Mouse (Mus musculus): ENCODE data around the gene Rbm20. TPM values are rescaled to one million over a fixed set of nuclear protein-coding genes. Genes with fewer than 3 reads are reported as not detected.
"Not testable (repeated sequence)": the region's sequence is repeated elsewhere in the genome, so short reads cannot be mapped to it uniquely, and the experiment has no call there.

Gene Rbm20
- polyA plus RNA-seq, 1 experiment from 2014 or later: 0.33 TPM

- no peak overlapping the region for H3K4me3 ChIP-seq (replicated peaks)
- H3K9ac ChIP-seq: no peak overlapping the region
- no peaks in the 10 kb centered on the region for H3K9me3 ChIP-seq (replicated peaks)
- H3K27me3 ChIP-seq: no peaks in the 10 kb centered on the region
- no peak for DNase-seq
- H3K4me2 ChIP-seq: no peak overlapping the region
- H3K4me1 ChIP-seq (replicated peaks): peaks cover 38% of the 10 kb centered on the region
- 0 out of 2 replicates have a peak overlapping the region, but pooled peaks have one; percentile 15 for H3K27ac ChIP-seq
- no peak for ATAC-seq (ENCODE audit: low read depth)
- 74% methylated on average over 5 of the region's 5 CpGs for WGBS (ENCODE audit: insufficient replicate concordance)
- H3K36me3 ChIP-seq: no peaks in the 10 kb centered on the region
Measured at GRCm38 (mm10) chr19:53796020-53796419, 118.9 kb downstream of the Rbm20 start.

GRCm38 (mm10) chr19:53797770-53798169 lies 120.7 kb downstream of the Rbm20 start:
- H3K4me1 ChIP-seq (replicated peaks): peaks cover 48% of the 10 kb centered on the region
- no peak overlapping the region for H3K27ac ChIP-seq
- H3K9ac ChIP-seq: no peak overlapping the region
- H3K4me3 ChIP-seq (replicated peaks): no peak overlapping the region
- ATAC-seq (ENCODE audit: low read depth): no peak
- no peaks in the 10 kb centered on the region for H3K36me3 ChIP-seq
- no peaks in the 10 kb centered on the region for H3K9me3 ChIP-seq (replicated peaks)
- 74% methylated on average over 10 of the region's 10 CpGs for WGBS (ENCODE audit: insufficient replicate concordance)
- H3K4me2 ChIP-seq: no peak overlapping the region
- no peak for DNase-seq
- H3K27me3 ChIP-seq: no peaks in the 10 kb centered on the region

GRCm38 (mm10) chr19:53799885-53800284 lies 122.8 kb downstream of the Rbm20 start:
- H3K9ac ChIP-seq: peak overlapping the region; percentile 1
- H3K27me3 ChIP-seq: no peaks in the 10 kb centered on the region
- 6% methylated on average over 11 of the region's 11 CpGs for WGBS (ENCODE audit: insufficient replicate concordance)
- no peak overlapping the region for H3K4me3 ChIP-seq (replicated peaks)
- H3K36me3 ChIP-seq: no peaks in the 10 kb centered on the region
- H3K4me1 ChIP-seq (replicated peaks): peaks cover 66% of the 10 kb centered on the region
- peak overlapping the region; percentile 86 for H3K27ac ChIP-seq
- ATAC-seq (ENCODE audit: low read depth) (peak; percentile 84), DNase-seq (peak; percentile 53)
- no peaks in the 10 kb centered on the region for H3K9me3 ChIP-seq (replicated peaks)
- peak overlapping the region; percentile 11 for H3K4me2 ChIP-seq

GRCm38 (mm10) chr19:53800365-53800999 lies 123.4 kb downstream of the Rbm20 start:
- Histone ChIP-seq H3K36me3 (no peaks in the 10 kb centered on the region), H3K4me3 (replicated peaks) (no peak overlapping the region), H3K27ac (peak overlapping the region; percentile 86), H3K9me3 (replicated peaks) (no peaks in the 10 kb centered on the region), H3K4me1 (replicated peaks) (peaks cover 71% of the 10 kb centered on the region), H3K9ac (peak overlapping the region; percentile 1; the same call in 1 of the 2 replicates), H3K27me3 (no peaks in the 10 kb centered on the region), H3K4me2 (peak overlapping the region; percentile 11)
- whole genome bisulfite sequencing (ENCODE audit: insufficient replicate concordance): 40% methylated on average over 15 of the region's 15 CpGs
- ATAC-seq (ENCODE audit: low read depth) (peak; percentile 32; the same call in 1 of the 2 replicates), DNase-seq (no peak)

GRCm38 (mm10) chr19:53801380-53801779 lies 124.3 kb downstream of the Rbm20 start:
- no peaks in the 10 kb centered on the region for H3K9me3 ChIP-seq (replicated peaks)
- H3K4me1 ChIP-seq (replicated peaks): peaks cover 74% of the 10 kb centered on the region
- ATAC-seq (ENCODE audit: low read depth) (no peak), DNase-seq (no peak)
- H3K4me3 ChIP-seq (replicated peaks): no peak overlapping the region
- no peak overlapping the region for H3K4me2 ChIP-seq
- no peaks in the 10 kb centered on the region for H3K36me3 ChIP-seq
- no peaks in the 10 kb centered on the region for H3K27me3 ChIP-seq
- peak overlapping the region; percentile 34 for H3K9ac ChIP-seq
- peak overlapping the region; percentile 86 for H3K27ac ChIP-seq
- WGBS (ENCODE audit: insufficient replicate concordance): 67% methylated on average over 5 of the region's 5 CpGs

- H3K4me1 ChIP-seq (replicated peaks): peaks cover 77% of the 10 kb centered on the region
- peak overlapping the region; percentile 34 for H3K9ac ChIP-seq
- H3K4me3 ChIP-seq (replicated peaks): no peak overlapping the region
- no peaks in the 10 kb centered on the region for H3K9me3 ChIP-seq (replicated peaks)
- no peaks in the 10 kb centered on the region for H3K27me3 ChIP-seq
- ATAC-seq (ENCODE audit: low read depth) (peak; percentile 73), DNase-seq (no peak)
- peak overlapping the region; percentile 24; the same call in 1 of the 2 replicates for H3K4me2 ChIP-seq
- no peaks in the 10 kb centered on the region for H3K36me3 ChIP-seq
- WGBS (ENCODE audit: insufficient replicate concordance): 29% methylated on average over 11 of the region's 11 CpGs
- H3K27ac ChIP-seq: peak overlapping the region; percentile 86
Measured at GRCm38 (mm10) chr19:53801789-53802683, 124.9 kb downstream of the Rbm20 start.

GRCm38 (mm10) chr19:53803954-53804353 lies 126.8 kb downstream of the Rbm20 start:
- Histone ChIP-seq H3K36me3 (no peaks in the 10 kb centered on the region), H3K4me3 (replicated peaks) (no peak overlapping the region), H3K27me3 (no peaks in the 10 kb centered on the region), H3K9me3 (replicated peaks) (no peaks in the 10 kb centered on the region), H3K9ac (no peak overlapping the region), H3K4me2 (no peak overlapping the region), H3K4me1 (replicated peaks) (peaks cover 83% of the 10 kb centered on the region), H3K27ac (no peak overlapping the region)
- 56% methylated on average over 2 of the region's 2 CpGs for WGBS (ENCODE audit: insufficient replicate concordance)
- no peak for DNase-seq
- ATAC-seq (ENCODE audit: low read depth): no peak

GRCm38 (mm10) chr19:53805063-53805462 lies 128.0 kb downstream of the Rbm20 start:
- H3K27ac ChIP-seq: no peak overlapping the region
- 63% methylated on average over 3 of the region's 3 CpGs for WGBS (ENCODE audit: insufficient replicate concordance)
- no peak overlapping the region for H3K9ac ChIP-seq
- H3K9me3 ChIP-seq (replicated peaks): no peaks in the 10 kb centered on the region
- no peak for DNase-seq
- H3K27me3 ChIP-seq: no peaks in the 10 kb centered on the region
- no peak overlapping the region for H3K4me2 ChIP-seq
- H3K36me3 ChIP-seq: no peaks in the 10 kb centered on the region
- no peak overlapping the region for H3K4me3 ChIP-seq (replicated peaks)
- H3K4me1 ChIP-seq (replicated peaks): peaks cover 84% of the 10 kb centered on the region
- no peak for ATAC-seq (ENCODE audit: low read depth)

GRCm38 (mm10) chr19:53806126-53806525 lies 129.0 kb downstream of the Rbm20 start:
- H3K4me1 ChIP-seq (replicated peaks): peaks cover 84% of the 10 kb centered on the region
- no peak overlapping the region for H3K27ac ChIP-seq

GRCm38 (mm10) chr19:53806526-53807275 lies 129.6 kb downstream of the Rbm20 start:
- H3K27ac ChIP-seq; H3K4me3 ChIP-seq (replicated peaks); H3K36me3 ChIP-seq; H3K27me3 ChIP-seq; ATAC-seq (ENCODE audit: low read depth); H3K4me2 ChIP-seq; DNase-seq; H3K9ac ChIP-seq; H3K9me3 ChIP-seq (replicated peaks): not testable (repeated sequence)
- 65% methylated on average over 6 of the region's 6 CpGs for WGBS (ENCODE audit: insufficient replicate concordance)
- peaks cover 80% of the 10 kb centered on the region for H3K4me1 ChIP-seq (replicated peaks)

More at GRCm38 (mm10) chr19:53806126-53806525, 129.0 kb downstream of the Rbm20 start:
- Histone ChIP-seq H3K9me3 (replicated peaks) (no peaks in the 10 kb centered on the region), H3K36me3 (no peaks in the 10 kb centered on the region), H3K4me3 (replicated peaks) (no peak overlapping the region), H3K4me2 (no peak overlapping the region), H3K9ac (no peak overlapping the region), H3K27me3 (no peaks in the 10 kb centered on the region)
- ATAC-seq (ENCODE audit: low read depth): no peak
- no peak for DNase-seq
- WGBS (ENCODE audit: insufficient replicate concordance): 63% methylated on average over 7 of the region's 7 CpGs

GRCm38 (mm10) chr19:53807276-53807801 lies 130.2 kb downstream of the Rbm20 start:
- no peak overlapping the region for H3K4me2 ChIP-seq
- 47% methylated on average over 5 of the region's 5 CpGs for WGBS (ENCODE audit: insufficient replicate concordance)
- H3K4me1 ChIP-seq (replicated peaks): peaks cover 74% of the 10 kb centered on the region

More at GRCm38 (mm10) chr19:53807276-53807801, 130.2 kb downstream of the Rbm20 start:
- H3K9me3 ChIP-seq (replicated peaks): no peaks in the 10 kb centered on the region
- peak overlapping the region; percentile 69; the same call in 1 of the 2 replicates for H3K27ac ChIP-seq
- H3K27me3 ChIP-seq: no peaks in the 10 kb centered on the region
- no peak overlapping the region for H3K9ac ChIP-seq
- H3K36me3 ChIP-seq: no peaks in the 10 kb centered on the region
- DNase-seq (no peak), ATAC-seq (ENCODE audit: low read depth) (no peak)
- no peak overlapping the region for H3K4me3 ChIP-seq (replicated peaks)
